Mouse (Mus musculus) forebrain, embryonic 11.5 days (tissue): ENCODE measurements around the gene Mast4. TPM values are rescaled to one million over a fixed set of nuclear protein-coding genes. Genes with fewer than 3 reads are reported as not detected.

Experiments
- ATAC-seq: fragments of 200-750 bp; cut with Nextera tagmentation; replicated peaks from 2 replicates; pipeline ENCODE4 v1.8.0; 2017; ENCODE audit warnings: moderate TSS enrichment; ENCODE audit not compliant: low FRiP score
- DNase-seq: peaks from one replicate; pipeline ENCODE4 v3.0.0-alpha.2; 2017; ENCODE audit warnings: low spot score
- H3K27ac ChIP-seq: fragments of 300-500 bp; sonication (generic); 2 replicates; pipeline ENCODE4 v1.5.1; 2014; ENCODE audit warnings: low read depth, low read length
- H3K27me3 ChIP-seq: fragments of 300-500 bp; sonication (generic); 2 replicates; pipeline ENCODE4 v1.6.1; 2014; ENCODE audit warnings: mild to moderate bottlenecking, low read length, mixed read lengths; ENCODE audit not compliant: control insufficient read depth, insufficient read depth
- H3K36me3 ChIP-seq: fragments of 300-500 bp; sonication (generic); 2 replicates; pipeline ENCODE4 v1.6.1; 2014; ENCODE audit warnings: mild to moderate bottlenecking, low read length, moderate library complexity, mixed read lengths; ENCODE audit not compliant: control insufficient read depth, insufficient read depth
- H3K4me1 ChIP-seq: fragments of 300-500 bp; sonication (generic); replicated peaks from 2 replicates; pipeline ENCODE4 v1.6.1; 2014; ENCODE audit warnings: low read length, mixed read lengths; ENCODE audit not compliant: control insufficient read depth, insufficient read depth
- H3K4me2 ChIP-seq: fragments of 300-500 bp; sonication (generic); 2 replicates; pipeline ENCODE4 v1.6.1; 2014; ENCODE audit warnings: low read depth, mild to moderate bottlenecking, low read length, moderate library complexity, mixed read lengths; ENCODE audit not compliant: severe bottlenecking
- H3K4me3 ChIP-seq: fragments of 300-500 bp; sonication (generic); 2 replicates; pipeline ENCODE4 v1.5.1; 2014; ENCODE audit warnings: low read depth, low read length
- H3K9ac ChIP-seq: fragments of 300-500 bp; sonication (generic); 2 replicates; pipeline ENCODE4 v1.6.1; 2014; ENCODE audit warnings: low read length
- H3K9me3 ChIP-seq: fragments of 300-500 bp; sonication (generic); 2 replicates; pipeline ENCODE4 v1.6.1; 2016; ENCODE audit warnings: low read length, mixed read lengths; ENCODE audit not compliant: control insufficient read depth
- WGBS: fragments of 180-500 bp; shearing (Covaris S2); extraction: QIAGEN DNeasy Blood & Tissue Kit; methylation state at CpG from one replicate; pipeline ENCODE4 v1.1.7; 2014; 5-methylcytosine and 5-hydroxymethylcytosine counted together
- polyA plus RNA-seq: library from polyadenylated mRNA; unstranded; fragments of >200 nt; fragmentation: Nextera tagmentation; extraction: Ambion mirVana; gene quantifications from 2 replicates; pipeline ENCODE4 v1.2.1, GENCODE M21; 2014

Mast4 gene
- polyA plus RNA-seq, 1 experiment from 2014 or later, result 23.5 TPM

GRCm38 (mm10) chr13:102864079-102864478, 470.2 kb downstream of the Mast4 start:
- Histone ChIP-seq H3K9ac (no peak overlapping the region), H3K27me3 (no peaks in the 10 kb centered on the region), H3K4me3 (no peak overlapping the region), H3K36me3 (no peaks in the 10 kb centered on the region), H3K4me1 (no peaks in the 10 kb centered on the region), H3K9me3 (peaks cover 4% of the 10 kb centered on the region; the same call in 1 of the 2 replicates), H3K27ac (no peak overlapping the region), H3K4me2 (no peak overlapping the region)
- no peak for ATAC-seq
- 74% methylated on average over 2 of the region's 2 CpGs for WGBS
- DNase-seq, result no peak

GRCm38 (mm10) chr13:102862981-102863380, 471.3 kb downstream of the Mast4 start:
- H3K9me3 ChIP-seq, result no peaks in the 10 kb centered on the region
- no peaks in the 10 kb centered on the region for H3K27me3 ChIP-seq
- no peaks in the 10 kb centered on the region for H3K4me1 ChIP-seq
- no peak overlapping the region for H3K27ac ChIP-seq
- no peak overlapping the region for H3K4me2 ChIP-seq
- DNase-seq, result no peak
- H3K36me3 ChIP-seq, result no peaks in the 10 kb centered on the region
- H3K4me3 ChIP-seq, result no peak overlapping the region
- no peak for ATAC-seq
- 82% methylated on average over 2 of the region's 2 CpGs for WGBS
- no peak overlapping the region for H3K9ac ChIP-seq

- no peaks in the 10 kb centered on the region for H3K9me3 ChIP-seq
- DNase-seq (no peak), ATAC-seq (no peak)
- no peaks in the 10 kb centered on the region for H3K36me3 ChIP-seq
- H3K4me3 ChIP-seq, result no peak overlapping the region
- no peak overlapping the region for H3K27ac ChIP-seq
- WGBS, result 83% methylated on average over 2 of the region's 2 CpGs
- no peak overlapping the region for H3K4me2 ChIP-seq
- no peaks in the 10 kb centered on the region for H3K27me3 ChIP-seq
- H3K9ac ChIP-seq, result no peak overlapping the region
- H3K4me1 ChIP-seq, result no peaks in the 10 kb centered on the region
Measured at GRCm38 (mm10) chr13:102862397-102862796, 471.9 kb downstream of the Mast4 start.

GRCm38 (mm10) chr13:102860733-102861132, 473.6 kb downstream of the Mast4 start:
- no peaks in the 10 kb centered on the region for H3K4me1 ChIP-seq
- no peak overlapping the region for H3K27ac ChIP-seq
- WGBS, result 95% methylated on average over 7 of the region's 7 CpGs
- no peak overlapping the region for H3K9ac ChIP-seq
- H3K4me3 ChIP-seq, result no peak overlapping the region
- no peak for ATAC-seq
- no peaks in the 10 kb centered on the region for H3K9me3 ChIP-seq
- no peak for DNase-seq
- H3K27me3 ChIP-seq, result no peaks in the 10 kb centered on the region
- no peaks in the 10 kb centered on the region for H3K36me3 ChIP-seq
- H3K4me2 ChIP-seq, result no peak overlapping the region

GRCm38 (mm10) chr13:102860135-102860534, 474.2 kb downstream of the Mast4 start:
- ATAC-seq (no peak), DNase-seq (no peak)
- 82% methylated on average over 3 of the region's 3 CpGs for WGBS
- no peaks in the 10 kb centered on the region for H3K27me3 ChIP-seq
- no peaks in the 10 kb centered on the region for H3K36me3 ChIP-seq
- H3K27ac ChIP-seq, result no peak overlapping the region
- H3K9me3 ChIP-seq, result no peaks in the 10 kb centered on the region
- H3K4me3 ChIP-seq, result no peak overlapping the region
- H3K4me1 ChIP-seq, result no peaks in the 10 kb centered on the region
- no peak overlapping the region for H3K4me2 ChIP-seq
- H3K9ac ChIP-seq, result no peak overlapping the region

- no peaks in the 10 kb centered on the region for H3K27me3 ChIP-seq
- no peak overlapping the region for H3K27ac ChIP-seq
- H3K36me3 ChIP-seq, result no peaks in the 10 kb centered on the region
- no peaks in the 10 kb centered on the region for H3K9me3 ChIP-seq
- no peak overlapping the region for H3K4me3 ChIP-seq
- H3K9ac ChIP-seq, result no peak overlapping the region
- H3K4me2 ChIP-seq, result no peak overlapping the region
- DNase-seq, result no peak
- H3K4me1 ChIP-seq, result no peaks in the 10 kb centered on the region
- ATAC-seq, result no peak
- 97% methylated on average over 3 of the region's 3 CpGs for WGBS
Measured at GRCm38 (mm10) chr13:102857539-102857838, 476.8 kb downstream of the Mast4 start.

- no peak overlapping the region for H3K9ac ChIP-seq
- H3K4me3 ChIP-seq, result no peak overlapping the region
- no peaks in the 10 kb centered on the region for H3K36me3 ChIP-seq
- no peak for DNase-seq
- ATAC-seq, result no peak
- no peak overlapping the region for H3K4me2 ChIP-seq
- H3K4me1 ChIP-seq, result no peaks in the 10 kb centered on the region
- H3K27ac ChIP-seq, result no peak overlapping the region
- no peaks in the 10 kb centered on the region for H3K27me3 ChIP-seq
- H3K9me3 ChIP-seq, result no peaks in the 10 kb centered on the region
- WGBS, result 98% methylated on average over 5 of the region's 5 CpGs
Measured at GRCm38 (mm10) chr13:102856821-102857538, 477.3 kb downstream of the Mast4 start.

- Histone ChIP-seq H3K27me3 (no peaks in the 10 kb centered on the region), H3K4me3 (no peak overlapping the region), H3K27ac (no peak overlapping the region), H3K9me3 (no peaks in the 10 kb centered on the region), H3K9ac (no peak overlapping the region), H3K36me3 (no peaks in the 10 kb centered on the region), H3K4me2 (no peak overlapping the region), H3K4me1 (peaks cover 3% of the 10 kb centered on the region; the same call in 1 of the 2 replicates)
- DNase-seq, result no peak
- ATAC-seq, result no peak
- 92% methylated on average over 5 of the region's 5 CpGs for WGBS
Measured at GRCm38 (mm10) chr13:102852865-102853264, 481.4 kb downstream of the Mast4 start.

- no peak for DNase-seq
- Histone ChIP-seq H3K36me3 (no peaks in the 10 kb centered on the region), H3K9ac (no peak overlapping the region), H3K27ac (no peak overlapping the region), H3K4me3 (no peak overlapping the region), H3K4me2 (no peak overlapping the region), H3K4me1 (peaks cover 3% of the 10 kb centered on the region; the same call in 1 of the 2 replicates), H3K9me3 (no peaks in the 10 kb centered on the region), H3K27me3 (no peaks in the 10 kb centered on the region)
- ATAC-seq, result no peak
- 85% methylated on average over 1 of the region's 1 CpGs for WGBS
Measured at GRCm38 (mm10) chr13:102851253-102851652, 483.0 kb downstream of the Mast4 start.
